Mouse (Mus musculus) urinary bladder, postnatal 4 days (tissue): ENCODE results near the gene Mgme1.
A peak's percentile ranks its signal among the peaks of the same experiment; 100 is the strongest.

Experiments
- DNase-seq, 2 experiments: peaks; one replicate each; pipeline ENCODE4 v3.0.0; 2021 to 2022; ENCODE audit warnings: low spot score in 2 of 2

Gene Mgme1

DNA sequence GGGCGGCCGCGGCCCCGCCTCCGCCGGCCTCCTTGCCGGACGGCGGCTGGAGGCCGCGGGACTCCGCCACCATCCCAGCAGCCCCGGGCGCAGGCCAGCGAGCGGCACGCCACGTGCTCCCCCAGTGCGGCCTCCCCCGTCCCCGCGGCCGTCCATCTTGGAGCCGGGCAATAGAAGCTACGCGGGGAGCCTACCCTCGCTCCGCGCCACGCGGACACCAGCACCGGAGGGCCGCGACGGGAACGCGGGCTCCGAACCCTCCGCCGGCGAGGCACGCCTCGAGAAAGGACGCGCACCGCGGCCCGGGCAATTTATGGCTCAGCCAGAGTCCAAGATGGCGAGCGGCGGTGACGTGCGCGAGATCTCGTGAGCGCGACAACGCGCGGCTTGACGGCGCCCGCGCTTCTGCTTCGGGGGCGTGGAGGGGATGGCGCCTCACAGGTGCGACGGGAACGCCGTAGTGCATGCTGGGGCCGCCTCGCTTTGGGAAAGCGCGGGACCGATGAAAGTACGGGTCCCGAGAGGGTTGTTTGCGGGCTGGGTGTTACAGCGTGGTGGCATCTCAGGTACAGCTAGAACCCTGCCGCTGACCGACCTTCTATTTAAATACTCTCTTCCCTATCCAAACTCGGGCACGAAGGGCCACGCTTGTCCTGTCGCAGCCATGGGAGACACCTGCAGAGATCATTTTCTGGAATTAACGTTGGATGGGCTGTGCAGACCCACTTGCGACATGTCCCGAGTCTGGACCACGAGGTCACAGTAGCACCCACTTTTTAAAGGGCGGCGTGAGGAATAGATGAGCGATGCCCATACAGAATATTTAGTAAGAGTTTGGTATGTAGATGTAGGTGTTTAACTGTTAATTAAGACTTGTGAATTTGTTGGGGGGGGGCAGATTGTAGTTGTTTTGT, at the start of gene Mgme1, which contains the start of gene Snx5:
TSS of gene Mgme1 (plus strand) at position 157 of the 914 bp plus-strand sequence.
TSS of gene Snx5 (minus strand) at position 400 of the 914 bp plus-strand sequence.
- DNase-seq: peak; percentile 92 to 93

DNA sequence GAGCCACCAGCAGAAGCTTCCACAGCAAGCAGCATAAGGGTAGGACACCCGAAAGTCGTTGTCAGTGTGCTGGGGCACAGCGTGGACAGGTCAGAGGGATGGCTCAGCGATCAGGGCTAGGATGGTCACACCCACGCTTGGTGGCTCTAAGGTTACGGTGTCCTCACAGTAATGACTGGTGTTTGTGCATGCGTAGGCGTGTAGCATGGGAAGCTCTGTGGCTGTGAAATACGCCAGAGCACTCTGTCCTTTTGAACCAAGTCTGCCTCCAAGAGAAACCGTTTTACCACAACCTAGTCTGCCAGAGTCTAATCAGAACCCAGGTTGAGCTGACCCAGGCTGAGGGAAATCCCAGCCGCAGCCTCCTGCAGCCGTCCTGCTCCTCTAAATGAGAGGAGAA, 46.1 kb upstream of the Mgme1 start:
- no peak for DNase-seq

DNA sequence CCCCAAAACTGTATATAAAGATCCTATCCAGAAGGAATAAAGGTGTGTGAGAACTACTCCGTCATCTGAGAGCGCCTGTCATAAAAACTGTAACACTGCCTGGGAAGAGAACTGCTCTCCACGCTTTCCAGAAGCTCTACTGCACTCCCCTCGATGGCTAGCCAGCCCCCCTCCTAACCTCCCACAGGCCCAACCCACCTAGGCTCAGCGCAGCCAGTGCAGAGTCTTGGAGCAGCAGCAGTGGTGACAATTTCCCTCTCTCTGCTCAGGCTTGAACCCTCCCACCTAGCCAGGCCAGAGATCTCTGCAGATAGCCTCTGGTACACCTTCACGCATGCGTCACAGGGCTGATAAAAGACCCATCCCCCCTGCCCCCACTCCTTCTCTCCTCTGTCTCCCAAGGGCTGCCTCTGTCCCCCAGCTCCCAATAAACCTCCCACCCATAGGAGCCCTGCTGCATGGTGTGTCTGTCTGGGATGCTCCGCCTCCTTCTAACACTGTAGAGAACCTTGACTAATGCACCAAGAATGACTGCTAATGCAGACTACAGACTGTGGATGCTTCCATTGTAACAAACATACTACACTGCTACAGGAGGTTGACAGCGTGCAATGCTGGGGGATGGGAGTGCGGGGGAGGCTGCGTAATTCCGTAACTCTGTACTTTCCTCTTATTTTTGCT, 43.4 kb upstream of the Mgme1 start:
- no peak for DNase-seq

DNA sequence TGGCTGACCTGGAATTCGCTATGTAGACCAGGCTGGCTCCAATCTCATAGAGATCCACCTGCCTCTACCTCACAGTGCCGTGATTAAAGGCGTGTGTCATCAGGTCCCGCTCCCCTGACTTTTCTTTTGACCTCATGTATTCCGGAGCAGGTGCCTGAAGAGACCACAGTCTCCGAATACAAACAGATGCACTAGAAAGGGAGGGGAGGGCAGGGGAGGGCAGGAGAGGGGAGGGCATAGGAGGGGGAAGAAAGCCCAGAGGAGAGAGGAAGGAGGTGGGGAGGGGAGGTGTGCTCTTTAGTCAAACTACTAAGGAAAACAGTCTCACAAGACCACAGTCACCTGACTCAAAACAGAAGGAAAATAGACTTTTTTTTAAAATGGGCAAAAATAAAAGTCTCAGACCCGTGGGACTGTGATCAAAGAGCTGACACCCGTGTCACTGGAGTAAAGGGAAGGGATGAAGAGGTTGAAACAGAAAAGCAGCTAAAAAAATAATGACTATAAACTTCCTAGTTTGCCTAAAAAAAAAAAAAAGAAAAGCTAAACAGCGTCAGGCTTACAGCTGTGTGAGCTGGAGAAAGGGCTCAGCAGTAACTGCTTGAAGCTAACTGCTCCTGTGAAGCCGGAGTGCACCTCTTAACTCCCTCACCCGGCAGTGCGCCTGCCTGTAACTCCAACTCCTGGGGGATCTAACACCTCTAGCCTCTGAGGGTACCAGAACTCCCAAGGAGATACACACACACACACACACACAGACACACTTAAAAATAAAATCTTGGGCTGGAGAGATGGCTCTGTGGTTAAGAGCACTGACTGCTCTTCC, 41.7 kb upstream of the Mgme1 start:
- DNase-seq: no peak

DNA sequence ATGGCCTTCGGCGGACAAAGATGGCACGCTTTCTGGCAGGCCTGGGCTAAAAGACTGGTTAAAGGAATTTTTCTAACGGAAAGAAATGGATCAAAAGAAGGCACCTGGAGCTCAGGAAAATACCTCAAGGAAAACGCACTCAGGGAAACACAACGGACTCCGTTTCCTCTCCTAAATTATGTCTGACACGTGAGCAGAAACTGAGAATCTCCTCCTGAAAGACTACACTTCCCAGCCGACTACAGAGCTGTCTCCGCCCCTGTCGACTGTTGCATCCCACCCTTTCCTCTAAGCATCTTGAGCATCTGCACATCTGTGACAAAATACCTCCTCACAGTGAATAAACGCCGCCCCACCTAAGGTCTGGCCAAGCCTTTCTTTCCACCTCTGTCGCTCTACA, 40.8 kb upstream of the Mgme1 start:
- no peak for DNase-seq

DNA sequence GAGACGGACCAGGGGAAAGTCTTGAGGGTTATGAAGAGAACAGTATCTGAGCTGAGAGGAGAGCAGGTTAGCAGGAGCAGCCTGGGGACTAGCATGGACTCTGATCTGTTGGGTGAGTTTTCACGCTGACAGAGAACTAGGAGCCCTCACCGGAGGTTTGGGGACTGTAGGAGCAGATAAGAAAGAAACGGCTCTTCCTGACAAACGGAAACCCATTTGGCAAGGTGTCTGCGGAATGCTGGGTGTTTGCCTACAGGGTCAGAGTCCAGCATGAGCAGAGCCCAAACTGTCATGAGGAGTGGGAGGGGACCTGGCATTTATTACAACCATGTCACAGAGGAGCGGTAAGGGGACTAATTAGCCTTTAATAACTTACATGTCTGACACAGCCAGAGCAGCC, 40.0 kb upstream of the Mgme1 start:
- DNase-seq: no peak

DNA sequence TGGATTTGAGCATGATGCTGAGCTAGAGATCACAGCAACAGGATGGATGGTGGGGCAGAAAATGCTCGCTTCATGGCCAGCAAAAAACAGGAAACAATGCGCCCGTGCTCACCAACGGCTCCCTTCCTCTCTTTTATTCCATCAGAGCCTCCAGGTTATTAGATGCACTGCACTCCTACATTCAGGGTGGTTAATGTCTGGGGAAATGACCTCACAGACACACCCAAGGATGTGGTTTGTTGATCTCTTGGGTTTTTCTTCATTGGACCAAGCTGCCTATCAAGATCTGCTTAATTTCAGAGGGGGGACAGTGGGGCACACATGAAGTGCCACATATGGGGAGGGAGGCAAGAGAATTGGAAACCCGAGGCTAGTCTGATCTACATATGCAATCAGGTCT, 39.3 kb upstream of the Mgme1 start:
- no peak for DNase-seq

DNA sequence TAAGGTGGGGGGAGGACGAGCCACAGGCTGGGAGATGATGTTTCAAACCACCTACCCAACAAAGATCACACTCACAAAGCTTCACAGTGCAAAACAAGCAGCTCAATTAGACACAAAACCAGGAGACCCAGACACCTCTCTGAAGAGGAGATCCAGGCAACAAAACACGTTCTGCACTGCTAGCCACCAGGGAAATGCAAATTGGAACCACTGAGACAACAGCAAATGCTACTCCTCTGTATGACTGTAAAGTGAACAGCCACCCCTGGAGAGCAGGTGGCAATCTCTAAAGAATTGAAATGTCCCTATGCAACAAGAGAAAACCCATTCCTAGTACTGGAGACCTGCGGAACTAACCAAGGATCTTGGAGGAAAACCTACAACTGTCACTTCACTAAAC, 36.9 kb upstream of the Mgme1 start:
- no peak for DNase-seq

DNA sequence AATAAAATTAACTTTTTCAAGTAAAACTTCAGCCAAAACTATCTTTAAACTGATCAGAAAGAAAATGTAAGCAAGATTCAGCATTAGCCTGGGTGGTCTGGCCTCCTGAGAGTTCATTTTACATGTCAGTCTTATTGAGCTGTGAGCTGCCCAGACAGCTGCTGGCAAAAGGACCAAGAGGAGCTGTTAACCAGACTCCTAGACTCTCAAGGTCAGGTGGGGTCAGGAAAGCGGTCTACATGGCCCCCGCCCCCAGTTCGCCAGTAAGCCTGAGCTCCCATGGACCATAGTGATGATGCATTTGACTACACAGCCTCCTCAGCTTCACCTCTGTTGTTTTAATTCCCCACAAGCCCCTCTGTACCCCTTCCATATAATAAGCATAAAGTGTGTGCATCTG, 34.7 kb upstream of the Mgme1 start:
- no peak for DNase-seq

DNA sequence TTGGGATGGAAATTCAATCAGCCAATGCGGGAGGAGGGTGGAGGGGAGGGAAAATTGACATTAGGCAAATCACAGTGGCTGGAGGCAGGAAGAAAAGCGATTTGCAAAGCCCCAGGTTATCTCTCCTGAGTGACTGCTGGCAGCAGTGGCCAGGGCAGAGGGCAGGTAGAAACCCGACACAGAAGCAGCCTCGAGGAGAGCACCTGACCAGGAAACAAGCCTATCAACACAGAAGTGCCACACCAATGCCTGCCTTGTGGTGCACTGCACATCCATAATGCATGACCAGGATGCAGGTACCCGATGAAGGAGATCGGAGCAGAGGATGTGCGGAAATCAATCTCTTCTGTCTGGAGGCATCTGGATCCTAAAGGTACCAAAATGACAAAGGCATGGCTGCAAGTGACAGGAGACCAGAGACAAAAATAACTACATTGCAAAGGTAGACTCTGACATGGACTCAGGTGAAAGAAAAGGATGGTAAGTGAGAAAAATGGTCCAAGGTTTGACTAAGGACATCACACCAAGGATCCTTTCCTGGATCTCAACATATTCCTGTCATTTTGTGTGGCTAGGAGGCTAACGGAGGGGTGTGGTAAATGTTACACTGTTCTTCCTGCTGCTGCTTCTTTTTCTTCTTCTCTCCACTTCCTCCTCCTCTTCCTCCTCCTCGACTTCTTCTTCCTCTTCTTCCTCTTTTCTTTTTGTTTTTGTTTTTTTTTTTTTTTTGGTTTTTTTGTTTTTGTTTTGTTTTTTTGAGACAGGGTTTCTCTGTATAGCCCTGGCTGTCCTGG, 33.5 kb upstream of the Mgme1 start:
- no peak for DNase-seq

DNA sequence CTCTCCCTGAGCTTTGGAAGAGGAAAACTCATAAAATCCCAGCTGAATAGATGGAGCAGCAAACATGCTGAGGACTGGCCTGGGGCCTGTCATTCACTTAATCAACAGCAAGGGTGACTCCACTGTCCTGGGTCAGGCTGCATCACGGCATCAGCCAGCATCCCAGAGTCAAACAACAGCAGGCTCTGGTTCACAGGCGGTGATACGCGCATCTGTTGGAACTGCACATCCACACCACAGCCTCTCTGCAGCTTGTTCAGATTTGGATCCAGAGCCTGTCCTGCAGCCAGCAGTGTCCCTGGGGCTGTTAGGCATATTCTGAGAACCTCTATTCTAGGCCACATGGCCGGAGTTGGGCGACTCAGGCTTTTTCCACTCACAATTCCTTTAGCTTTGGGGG, 32.1 kb upstream of the Mgme1 start:
- DNase-seq: peak in 1 of 2 experiments; percentile 37

DNA sequence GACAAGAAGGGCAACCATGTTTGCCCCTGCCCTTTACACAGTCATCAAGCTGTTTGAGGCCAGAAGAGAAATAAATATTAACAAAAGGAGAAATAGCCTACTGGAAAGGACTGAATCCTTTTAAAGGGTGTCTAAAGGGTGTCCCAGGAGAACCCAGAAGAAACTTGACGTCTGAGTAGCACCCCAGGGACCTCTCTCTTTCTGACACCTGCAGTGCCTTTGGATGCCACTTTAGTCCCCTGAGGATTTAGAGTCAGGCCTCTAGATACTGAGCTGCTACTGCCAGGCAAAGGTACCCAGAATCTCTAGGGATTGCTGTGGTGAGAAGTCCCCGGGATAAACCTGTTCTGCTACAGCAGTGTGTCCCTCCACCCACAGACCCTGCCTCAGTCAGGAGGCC, 31.1 kb upstream of the Mgme1 start:
- no peak for DNase-seq

DNA sequence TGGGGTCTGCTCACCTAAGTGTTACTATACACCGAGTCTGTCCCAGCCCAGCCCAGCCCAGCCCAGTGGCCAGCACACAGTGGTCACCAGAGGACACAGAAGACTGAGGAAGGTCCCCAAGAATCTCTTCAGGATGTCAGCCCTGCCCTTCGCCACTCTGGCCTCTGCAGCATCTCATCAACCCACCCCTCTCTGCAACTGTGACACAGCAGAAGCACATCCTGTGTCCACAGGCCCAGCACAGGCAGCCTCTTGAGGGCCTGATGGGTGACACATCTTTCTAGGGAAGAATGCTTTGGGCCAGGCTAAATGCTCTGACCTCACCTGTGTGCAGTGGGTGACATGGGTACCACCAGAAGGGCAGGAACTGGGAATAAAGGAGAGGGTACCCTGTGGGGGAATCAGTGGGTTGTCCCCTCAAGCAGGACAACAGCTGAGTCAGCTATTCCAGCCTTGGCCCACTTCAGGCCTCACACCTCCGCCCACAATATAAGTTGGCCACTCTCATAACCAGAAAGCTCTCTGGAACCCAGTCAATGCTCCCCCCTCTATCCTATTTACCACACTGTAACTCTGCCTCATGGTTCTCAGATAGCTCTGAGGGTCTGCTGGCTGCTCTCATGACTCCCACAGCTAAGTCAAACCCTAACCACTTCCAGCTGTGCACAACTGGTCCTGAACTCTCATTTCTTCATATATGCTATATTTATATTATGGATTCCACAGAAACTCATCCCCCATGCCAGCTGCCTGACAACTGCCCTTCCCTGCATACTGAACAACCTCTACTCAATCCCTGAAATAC, 30.2 kb upstream of the Mgme1 start:
- no peak for DNase-seq

DNA sequence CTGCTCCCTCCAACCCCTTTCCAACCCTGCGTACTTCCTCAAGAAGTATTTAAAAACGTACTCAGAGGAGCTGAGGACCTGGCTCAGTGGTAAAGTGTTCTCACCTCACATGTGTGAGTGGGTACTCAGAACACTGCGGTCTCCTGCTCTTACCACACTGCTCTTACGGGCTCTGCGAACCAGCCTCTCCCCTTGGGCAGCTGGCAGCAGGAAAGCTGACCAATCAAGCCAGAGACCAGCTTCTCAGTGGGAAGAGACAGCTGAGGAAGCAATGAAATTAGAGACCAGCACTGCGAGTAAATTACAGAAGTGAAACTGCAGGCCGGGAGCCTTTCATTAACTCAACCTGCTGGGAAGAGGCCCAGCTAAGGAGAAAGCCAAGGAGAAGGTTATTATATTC, 25.0 kb upstream of the Mgme1 start:
- no peak for DNase-seq

DNA sequence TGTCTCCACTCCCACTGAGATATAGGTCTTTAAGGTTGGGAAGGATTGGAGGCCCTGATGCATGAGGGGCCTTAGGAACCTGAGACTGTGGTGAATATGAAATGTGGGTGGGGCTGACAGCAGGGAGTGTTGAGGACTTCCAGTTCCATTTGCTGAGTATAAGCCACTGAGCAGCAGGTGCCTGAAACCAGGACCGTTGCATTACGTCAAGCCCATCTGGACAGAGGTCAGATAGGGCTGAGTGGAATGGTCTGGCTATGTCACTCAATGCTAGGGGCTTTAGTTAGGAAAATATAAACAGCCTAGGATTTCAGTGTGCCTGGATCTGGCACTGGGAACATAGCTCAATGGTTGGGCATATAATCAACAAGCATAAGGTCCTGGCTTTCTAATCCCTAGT, 24.2 kb upstream of the Mgme1 start:
- no peak for DNase-seq

DNA sequence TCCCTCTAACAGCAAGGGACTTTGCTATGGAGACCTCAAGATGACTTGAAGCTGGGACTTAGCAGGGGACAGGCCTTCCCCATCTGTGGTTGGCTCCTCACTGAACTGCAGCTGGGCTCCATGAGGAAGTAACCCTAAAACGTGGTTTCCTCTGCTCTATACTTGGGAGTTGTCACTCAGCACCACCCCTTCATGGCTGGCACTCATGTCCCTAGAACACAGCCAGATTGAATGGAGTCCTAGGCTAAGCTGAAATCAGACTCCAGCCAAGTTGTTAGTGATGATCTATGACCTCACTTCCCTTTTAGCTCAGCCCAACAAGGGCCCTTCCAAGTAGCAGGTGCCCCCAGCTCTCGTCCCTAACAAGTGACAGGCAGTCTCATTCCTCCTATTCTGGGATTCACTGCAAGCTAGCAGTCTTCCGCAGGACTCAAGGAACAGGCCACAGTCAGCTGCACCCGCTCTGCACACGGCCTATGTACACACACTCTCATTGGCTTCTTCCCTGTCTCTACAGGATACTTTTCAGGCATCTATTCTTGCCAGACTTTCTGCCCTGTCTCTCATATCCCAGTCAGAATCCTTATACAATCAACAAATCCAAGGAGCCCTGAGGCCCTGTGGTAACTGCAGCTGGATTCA, 23.0 kb upstream of the Mgme1 start:
- DNase-seq: no peak

DNA sequence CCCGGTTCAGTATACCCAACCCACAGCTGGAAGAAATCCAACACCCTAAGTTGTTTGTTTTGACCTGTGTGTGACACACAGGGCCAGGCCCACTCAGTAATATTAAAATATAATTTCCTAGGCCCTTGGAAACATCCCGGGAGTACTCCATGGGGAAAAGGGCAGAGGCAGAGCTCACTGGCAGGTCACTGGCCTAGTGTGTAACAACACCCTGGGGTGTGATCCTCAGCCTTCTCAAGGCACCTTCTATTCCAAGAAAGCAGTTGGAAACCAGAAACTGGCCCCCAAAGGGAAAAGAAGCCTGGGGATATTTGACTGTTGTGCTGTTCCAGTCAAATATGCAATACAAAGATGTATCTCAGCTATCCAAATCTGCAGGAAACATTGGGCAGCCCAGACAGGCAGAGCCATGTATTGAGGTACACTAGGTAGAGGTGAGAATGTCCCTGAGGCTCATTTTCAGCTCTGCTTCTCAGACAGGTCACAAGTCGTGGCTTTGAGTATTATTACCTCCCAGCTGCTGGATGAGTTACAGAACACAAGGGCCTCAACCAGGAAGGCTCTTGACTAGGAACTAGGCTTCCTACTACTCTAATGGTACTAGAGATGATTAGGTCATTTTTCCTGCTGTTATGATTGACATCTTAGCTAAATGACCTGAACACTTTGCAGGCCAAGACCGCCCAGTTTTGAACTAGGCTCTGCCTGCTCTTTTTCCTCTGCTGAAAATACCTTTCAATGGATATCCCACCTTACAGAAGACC, 21.7 kb upstream of the Mgme1 start:
- no peak for DNase-seq

DNA sequence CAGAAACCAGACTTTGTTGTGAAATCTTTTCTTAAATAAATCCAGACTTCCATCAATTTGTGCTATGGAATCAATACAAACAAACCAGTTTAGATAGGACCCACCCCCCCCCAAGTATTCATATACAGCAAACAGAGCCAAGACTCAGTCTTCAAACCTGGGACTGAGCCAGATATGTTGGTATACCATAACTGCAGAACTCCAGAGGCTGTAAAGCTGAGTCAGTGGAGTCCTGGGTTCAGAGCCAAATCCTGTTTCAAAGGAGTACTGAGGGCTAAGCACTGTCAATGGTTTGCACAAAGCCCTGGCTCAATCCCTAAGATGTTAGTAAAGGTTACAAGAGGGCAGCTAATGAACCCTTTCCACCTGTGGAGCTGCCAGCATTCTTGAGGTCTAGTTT, 20.4 kb upstream of the Mgme1 start:
- DNase-seq: no peak

DNA sequence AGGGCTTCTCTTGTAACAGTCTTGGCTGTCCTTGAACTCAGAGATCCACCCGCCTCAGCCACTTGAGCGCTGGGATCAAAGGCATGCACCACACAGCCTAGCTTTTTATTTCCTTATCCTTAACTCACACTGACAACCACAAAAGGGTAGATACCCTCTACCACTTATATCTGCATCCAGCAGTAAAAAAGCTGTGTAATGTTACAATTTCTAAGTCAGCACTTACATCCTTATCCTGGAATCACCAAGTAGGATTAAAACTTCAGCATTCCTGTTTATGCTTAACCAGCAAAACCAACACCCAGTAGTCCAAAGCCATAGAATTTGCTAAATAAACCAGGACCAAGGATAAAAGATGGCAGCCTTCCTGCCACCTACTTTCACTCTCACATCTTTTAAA, 7.6 kb upstream of the Mgme1 start:
- no peak for DNase-seq
